Mouse (Mus musculus): ENCODE results near the gene Prss29.

Prss29 gene

GRCm38 (mm10) chr17:25318354-25318753 is at the start of gene Prss29:
Gene Prss29 (plus strand): TSS chr17:25318654.
- no peak for DNase-seq

- DNase-seq = no peak
These were observed 47.6 kb upstream of the Prss29 start for GRCm38 (mm10) chr17:25270795-25271335.

- DNase-seq = peak; percentile 9 to 37
These were observed 46.1 kb upstream of the Prss29 start for GRCm38 (mm10) chr17:25272326-25272725.

- DNase-seq = peak in 1 of 2 experiments; percentile 87
These were observed 45.3 kb upstream of the Prss29 start for GRCm38 (mm10) chr17:25272951-25273705.

- peak; percentile 93 to 98 for DNase-seq
These were observed 44.5 kb upstream of the Prss29 start for GRCm38 (mm10) chr17:25273706-25274501.

GRCm38 (mm10) chr17:25274571-25275346 is 43.7 kb upstream of the Prss29 start, which contains the start of gene Ube2i:
Gene Ube2i (minus strand): TSS chr17:25274622.
- no peak for DNase-seq

- no peak for DNase-seq
These were observed 42.6 kb upstream of the Prss29 start for GRCm38 (mm10) chr17:25275833-25276232.

- peak in 1 of 2 experiments; percentile 32 for DNase-seq
These were observed 36.3 kb upstream of the Prss29 start for GRCm38 (mm10) chr17:25282133-25282532.

GRCm38 (mm10) chr17:25285033-25285432 is 33.4 kb upstream of the Prss29 start:
- peak; percentile 52 to 63 for DNase-seq

GRCm38 (mm10) chr17:25288842-25289241 is 29.6 kb upstream of the Prss29 start:
- DNase-seq = peak; percentile 40 to 48

- no peak for DNase-seq
These were observed 28.0 kb upstream of the Prss29 start for GRCm38 (mm10) chr17:25290411-25290810.

GRCm38 (mm10) chr17:25293495-25293894 is 25.0 kb upstream of the Prss29 start:
- DNase-seq = no peak

GRCm38 (mm10) chr17:25294111-25294510 is 24.3 kb upstream of the Prss29 start:
- no peak for DNase-seq

GRCm38 (mm10) chr17:25298094-25298493 is 20.4 kb upstream of the Prss29 start, which contains the start of gene Prss34:
Gene Prss34 (plus strand): TSS chr17:25298394.
- no peak for DNase-seq

- no peak for DNase-seq
These were observed 10.1 kb upstream of the Prss29 start, which contains the start of gene Prss28 for GRCm38 (mm10) chr17:25308346-25308745. Gene Prss28 (plus strand): TSS chr17:25308646.

- no peak for DNase-seq
These were observed 2.4 kb downstream of the Prss29 start for GRCm38 (mm10) chr17:25320819-25321218.

- no peak for DNase-seq
These were observed 4.5 kb downstream of the Prss29 start for GRCm38 (mm10) chr17:25322930-25323329.

- no peak for DNase-seq
These were observed 13.9 kb downstream of the Prss29 start for GRCm38 (mm10) chr17:25332321-25332720.

- DNase-seq = peak; percentile 52 to 56
These were observed 15.5 kb downstream of the Prss29 start for GRCm38 (mm10) chr17:25333943-25334342.

GRCm38 (mm10) chr17:25338218-25338617 is 19.8 kb downstream of the Prss29 start:
- no peak for DNase-seq

- no peak for DNase-seq
These were observed 21.5 kb downstream of the Prss29 start for GRCm38 (mm10) chr17:25340003-25340402.

- no peak for DNase-seq
These were observed 23.0 kb downstream of the Prss29 start for GRCm38 (mm10) chr17:25341490-25341889.

GRCm38 (mm10) chr17:25345462-25345861 is 27.0 kb downstream of the Prss29 start, which contains the start of gene Tpsab1:
Gene Tpsab1 (minus strand): TSS chr17:25345562.
- no peak for DNase-seq
